Mouse (Mus musculus) layer of hippocampus, adult 8-10 months (tissue): ENCODE results near the gene Mxd3. TPM values are rescaled to one million over a fixed set of nuclear protein-coding genes. Genes with fewer than 3 reads are reported as not detected.

Experiments
- DNase-seq, 2 experiments: peaks; one replicate each; pipeline ENCODE4 v3.0.0; 2022; ENCODE audit warnings: low spot score in 2 of 2
- total RNA-seq, 4 experiments: library from RNA; stranded (reverse); gene quantifications; 2 replicates each; pipeline ENCODE4 v1.2.4; 2022

The Mxd3 gene
- 1 to 10 TPM in 2 of 4 experiments, under 1 TPM in 2; 0.82 to 1.5 (median 1.0) TPM for total RNA-seq

DNA sequence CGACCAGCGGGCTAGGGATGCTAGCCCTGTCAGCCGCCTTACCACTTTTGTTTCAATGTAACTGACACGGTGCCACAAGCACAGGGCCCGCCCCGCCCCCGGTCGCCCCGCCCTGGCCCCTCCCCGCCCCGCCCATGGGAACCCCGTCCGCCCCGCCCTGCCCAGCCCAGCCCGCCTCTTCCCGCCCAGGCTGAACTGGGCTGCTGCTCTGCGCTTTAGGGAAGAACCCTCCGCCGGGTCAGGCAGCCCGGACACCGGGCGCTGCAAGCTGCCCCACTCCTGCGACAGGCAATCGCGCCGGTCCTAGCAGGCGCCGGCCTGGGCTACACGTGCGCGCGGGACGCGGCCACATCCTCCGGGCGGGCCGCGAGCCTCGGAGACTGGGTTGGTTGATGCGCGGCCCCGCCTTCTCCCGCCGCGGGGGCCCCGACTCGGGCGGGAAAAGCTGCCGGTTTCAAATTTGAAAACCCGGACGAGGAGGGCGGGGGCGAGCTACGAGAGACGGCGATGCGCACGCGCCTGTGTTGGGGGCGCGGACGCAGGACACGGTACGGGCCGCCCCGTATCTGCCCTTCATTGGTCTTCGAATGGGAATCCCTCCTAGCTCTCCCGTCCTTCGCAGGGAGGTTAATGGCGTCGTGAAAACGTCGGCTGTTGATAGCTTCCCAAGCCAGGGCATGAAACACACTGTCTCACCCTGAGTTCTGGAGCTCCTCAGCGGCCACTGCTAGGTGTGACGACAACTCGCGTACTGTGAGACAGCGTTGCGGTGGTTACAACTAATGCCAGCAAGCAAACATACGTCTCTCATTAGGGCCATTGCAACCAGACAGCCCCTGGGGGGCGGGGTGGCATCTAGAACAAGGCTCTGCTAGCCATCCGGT lies at the start of gene Mxd3:
TSS of gene Mxd3 (minus strand) at position 141 of the 884 bp plus-strand sequence.
- DNase-seq = peak; percentile 60 to 73

DNA sequence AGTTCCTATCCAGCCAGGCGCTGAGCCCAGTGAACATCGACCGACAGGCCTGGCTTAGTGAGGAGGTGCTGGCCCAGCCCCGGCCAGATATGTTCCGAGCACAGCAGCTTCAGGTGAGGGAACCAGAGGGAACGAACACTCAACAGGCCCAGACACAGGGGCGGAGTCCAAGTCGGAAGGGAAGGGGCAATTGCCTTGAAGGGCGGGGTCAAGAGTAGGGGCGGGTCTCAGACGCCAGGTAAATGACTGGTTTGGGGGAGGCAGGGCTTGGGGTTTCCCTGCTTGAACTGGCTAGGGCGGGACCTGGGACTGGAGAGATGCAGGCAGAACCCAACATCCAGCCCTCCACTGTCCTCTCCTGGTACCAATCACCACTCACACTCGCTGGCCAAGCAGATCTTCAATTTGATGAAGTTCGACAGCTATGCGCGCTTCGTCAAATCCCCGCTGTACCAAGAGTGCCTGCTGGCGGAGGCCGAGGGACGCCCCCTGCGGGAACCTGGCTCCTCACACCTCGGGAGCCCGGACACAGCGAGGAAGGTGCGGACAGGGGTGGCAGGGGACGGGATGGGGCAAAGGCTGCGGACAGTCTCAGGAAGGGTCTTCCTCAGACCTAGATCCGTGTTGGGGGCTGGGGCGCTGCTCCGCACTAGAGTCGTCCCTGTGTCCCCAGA lies 49.4 kb upstream of the Mxd3 start:
- DNase-seq = no peak

DNA sequence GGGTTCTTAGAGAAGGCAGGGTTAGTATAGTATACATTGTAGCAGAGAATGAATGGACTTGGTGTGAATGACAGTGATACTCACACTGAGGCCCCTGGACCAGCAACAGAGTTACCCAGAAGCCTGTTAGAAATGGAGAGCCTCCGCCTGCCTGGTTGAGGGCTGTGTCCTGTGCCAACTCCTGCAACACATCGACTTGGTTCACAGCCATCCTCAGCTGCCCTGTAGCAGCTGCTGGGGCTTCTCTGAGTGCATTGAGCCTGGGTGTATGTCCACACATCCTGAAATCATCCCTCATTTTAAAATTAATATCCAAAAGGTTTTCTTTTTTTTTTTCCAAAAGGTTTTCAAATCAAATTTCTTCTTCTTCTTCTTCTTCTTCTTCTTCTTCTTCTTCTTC lies 46.3 kb upstream of the Mxd3 start:
- DNase-seq = no peak

DNA sequence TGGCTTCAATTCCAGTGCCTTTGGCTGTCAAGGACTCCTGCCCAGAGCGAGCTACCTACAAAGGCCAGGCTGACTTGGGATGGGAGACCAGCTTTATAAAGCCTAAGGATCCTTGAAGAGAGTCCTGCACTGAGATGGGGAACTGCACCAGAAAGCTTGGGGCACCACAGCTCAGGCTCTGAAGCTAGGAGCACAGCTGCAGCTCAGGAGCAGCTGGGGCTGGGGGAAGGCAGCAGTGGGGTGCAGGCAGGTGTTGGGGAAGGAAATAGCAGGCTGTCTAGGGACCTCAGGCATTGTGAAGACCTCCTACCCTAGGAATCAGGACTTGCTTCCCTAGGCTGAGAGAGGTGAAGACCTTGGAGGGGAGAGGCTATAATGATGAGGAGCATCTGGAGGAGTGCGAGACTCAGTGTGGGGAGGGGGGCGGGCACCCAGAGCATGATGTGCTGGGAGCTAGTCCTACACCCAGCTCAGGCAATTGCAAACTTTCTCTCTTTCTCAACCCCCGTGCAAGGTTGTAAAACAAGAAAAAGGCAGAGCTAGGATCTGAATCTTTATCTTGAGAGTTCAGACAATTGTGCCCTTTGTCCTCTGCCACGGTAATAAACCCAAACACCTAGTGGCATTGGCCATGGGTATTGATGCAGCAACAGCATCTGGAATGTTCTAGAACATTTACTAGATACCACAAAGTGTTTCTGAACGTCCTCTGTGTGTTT lies 44.7 kb upstream of the Mxd3 start:
- no peak for DNase-seq

DNA sequence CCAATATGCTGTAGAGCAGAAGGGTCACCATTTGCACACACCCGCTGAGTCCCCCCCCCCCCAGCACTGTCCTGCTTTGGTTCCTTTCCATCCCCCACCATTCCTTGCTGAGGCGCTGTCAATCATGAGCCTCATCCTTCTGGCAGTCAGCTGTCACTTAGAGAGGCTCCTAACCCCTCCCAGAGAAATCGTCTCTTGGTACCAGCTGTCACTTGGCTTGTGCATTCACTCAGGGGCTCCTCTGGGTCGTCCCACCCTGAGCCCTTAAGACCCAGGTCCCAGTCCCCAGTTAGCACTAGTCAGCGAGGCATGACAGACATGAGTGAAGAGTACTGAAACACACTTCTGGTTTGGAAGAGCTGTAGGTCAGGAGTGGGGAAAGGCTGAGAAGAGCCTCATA lies 42.1 kb upstream of the Mxd3 start:
- DNase-seq = no peak

DNA sequence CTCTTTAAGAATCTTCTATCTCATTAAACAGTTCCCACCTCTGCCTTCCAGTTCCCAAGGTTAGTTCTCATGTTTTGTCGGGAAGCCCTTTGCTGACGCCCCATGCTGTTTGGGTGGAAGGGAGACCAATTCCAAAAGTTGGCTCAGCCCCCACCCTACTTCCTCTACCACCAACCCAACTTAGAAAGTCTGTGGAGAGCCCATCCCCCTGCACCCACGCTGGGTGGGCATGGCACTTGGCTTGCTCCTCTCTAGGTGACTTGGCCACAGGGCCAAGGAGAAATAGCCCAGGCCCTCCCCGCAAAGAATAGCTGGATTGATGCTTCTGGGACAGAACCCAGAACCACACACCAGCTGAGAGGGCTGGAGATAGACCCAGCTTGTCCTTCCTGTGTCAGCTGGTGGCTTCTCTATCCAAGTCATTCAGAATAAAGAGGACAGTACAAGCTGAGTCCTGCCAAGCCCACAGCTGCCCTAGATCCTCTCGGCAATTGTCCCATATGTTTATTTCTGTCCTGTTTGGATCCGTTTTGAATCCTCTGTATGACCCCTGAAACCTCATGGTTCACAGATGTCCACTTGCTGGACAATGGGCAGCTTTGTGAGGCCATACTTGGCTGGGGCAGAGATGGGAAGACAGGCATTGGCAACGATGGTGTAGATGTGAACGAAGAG lies 41.5 kb upstream of the Mxd3 start:
- peak; percentile 60 to 76 for DNase-seq

DNA sequence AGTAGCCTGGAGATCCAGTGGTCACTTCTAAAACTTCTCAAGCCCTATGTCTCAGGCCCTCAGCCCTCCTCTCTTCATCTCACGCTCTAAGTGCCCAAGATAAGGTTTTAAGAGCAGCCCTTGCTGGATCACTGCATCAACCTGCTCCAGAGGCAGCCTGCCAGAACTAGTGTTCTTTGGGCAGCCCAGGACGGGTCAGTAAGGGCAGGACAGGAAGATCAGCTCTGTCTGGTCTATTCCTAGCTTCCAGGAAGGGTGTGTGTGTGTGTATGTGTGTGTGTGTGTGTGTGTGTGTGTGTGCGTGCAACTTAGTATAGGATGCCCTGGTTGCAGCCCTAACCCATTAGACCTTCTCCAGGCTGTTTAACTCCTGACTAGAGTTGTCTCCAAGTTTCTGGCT lies 40.6 kb upstream of the Mxd3 start:
- no peak for DNase-seq

DNA sequence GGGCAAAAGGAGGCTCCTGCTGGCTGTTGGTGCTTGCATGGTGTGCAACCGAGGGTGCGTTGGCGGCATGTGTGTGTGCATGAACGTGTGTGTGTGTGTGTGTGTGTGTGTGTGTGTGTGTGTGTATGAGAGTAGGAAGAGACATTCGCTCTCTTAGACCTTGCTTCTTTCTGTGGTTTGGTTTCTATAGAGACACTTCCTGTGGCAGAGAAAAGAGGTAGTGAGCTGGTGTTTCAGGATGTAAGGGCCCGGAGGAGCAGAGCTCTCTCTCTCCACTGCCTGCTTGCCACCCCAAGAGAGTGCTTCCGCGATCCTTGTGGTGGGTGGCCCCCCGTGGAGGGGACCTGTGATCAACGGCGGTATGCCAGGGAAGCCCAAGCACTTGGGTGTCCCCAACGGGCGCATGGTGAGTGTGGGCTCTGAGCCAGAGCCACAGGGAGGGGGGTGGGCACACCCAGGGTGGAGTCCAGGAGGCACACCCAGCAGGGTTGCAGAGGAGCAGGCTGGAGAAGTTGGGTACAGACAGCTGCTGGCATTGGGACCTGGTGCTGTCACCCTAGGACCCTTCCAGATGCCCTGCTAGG lies 40.0 kb upstream of the Mxd3 start, which contains the start of gene Rgs14:
TSS of gene Rgs14 (plus strand) at position 202 of the 584 bp plus-strand sequence.
- peak; percentile 52 to 57 for DNase-seq

DNA sequence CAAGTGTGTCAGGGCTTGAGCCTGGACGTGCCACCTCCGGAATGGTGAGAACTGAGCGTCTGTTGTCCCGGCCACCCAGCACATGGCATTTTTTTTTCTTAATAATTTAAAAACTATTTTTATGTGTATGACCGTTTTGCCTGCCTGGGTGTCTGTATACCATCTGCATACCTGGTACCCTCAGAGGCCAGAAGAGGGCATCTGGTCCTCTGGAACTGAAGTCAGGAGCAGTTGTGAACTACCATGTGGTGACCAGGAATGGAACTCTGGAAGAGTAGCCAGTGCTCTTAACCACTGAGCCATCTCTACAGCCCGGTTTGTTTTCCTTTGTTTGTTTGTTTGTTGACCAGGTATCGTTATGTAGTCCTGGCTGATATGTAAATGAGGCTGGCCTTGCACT lies 38.8 kb upstream of the Mxd3 start:
- no peak for DNase-seq

DNA sequence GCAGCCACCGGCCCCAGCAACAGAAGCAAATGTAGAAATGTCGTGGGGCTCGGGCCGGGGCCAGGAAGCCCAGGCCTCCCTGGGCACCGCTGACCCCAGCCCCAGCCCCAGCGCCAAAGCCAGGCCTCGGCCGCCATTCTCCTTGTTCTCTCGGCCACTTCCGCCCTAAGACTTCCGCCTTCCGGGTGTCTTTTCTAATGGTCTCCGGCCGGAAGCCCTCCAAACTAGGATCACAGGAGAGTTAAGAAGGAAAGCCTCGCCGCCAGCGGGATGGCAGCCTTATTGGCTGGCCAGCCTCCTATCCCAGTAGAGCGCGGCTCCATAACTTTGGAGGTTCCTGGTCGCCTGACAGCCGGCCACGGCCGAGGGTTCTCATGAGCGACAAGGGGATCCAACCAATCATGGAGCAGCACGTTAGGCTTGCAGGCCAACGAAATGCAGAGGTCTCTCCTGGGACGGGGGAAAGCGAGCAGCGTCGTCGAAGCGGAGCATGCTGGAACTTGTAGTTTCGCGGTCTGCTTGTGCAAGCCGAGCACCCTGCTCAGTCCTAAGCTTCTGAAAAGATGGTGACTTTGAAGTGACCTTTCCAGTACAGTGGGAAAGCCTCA lies 32.9 kb upstream of the Mxd3 start, which contains the start of gene Lman2:
TSS of gene Lman2 (minus strand) at position 331 of the 608 bp plus-strand sequence.
- DNase-seq = peak; percentile 98 to 99

DNA sequence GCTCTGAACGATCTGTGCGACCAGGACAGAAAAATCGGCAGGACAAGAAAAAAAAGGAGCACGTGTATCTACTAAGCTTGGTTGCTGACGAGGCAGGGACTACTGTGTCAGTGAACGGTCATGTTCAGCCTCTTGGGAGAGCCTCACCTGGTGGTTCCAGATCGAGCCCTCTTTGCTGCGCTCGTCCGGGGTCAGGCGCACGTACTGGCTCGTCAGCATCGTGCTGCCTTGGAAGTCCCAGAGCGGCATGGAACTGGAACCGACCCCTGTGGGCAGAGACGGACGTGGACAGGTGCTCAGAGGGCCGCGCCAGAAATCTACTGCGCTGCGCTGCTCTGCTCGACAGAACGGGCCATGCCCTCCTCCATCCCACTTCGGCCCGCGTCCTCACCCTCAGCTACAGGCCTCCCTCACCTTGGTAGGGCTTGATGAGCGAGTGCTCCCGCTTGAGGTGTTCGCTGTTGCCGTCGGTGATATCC lies 32.4 kb upstream of the Mxd3 start:
- no peak for DNase-seq

DNA sequence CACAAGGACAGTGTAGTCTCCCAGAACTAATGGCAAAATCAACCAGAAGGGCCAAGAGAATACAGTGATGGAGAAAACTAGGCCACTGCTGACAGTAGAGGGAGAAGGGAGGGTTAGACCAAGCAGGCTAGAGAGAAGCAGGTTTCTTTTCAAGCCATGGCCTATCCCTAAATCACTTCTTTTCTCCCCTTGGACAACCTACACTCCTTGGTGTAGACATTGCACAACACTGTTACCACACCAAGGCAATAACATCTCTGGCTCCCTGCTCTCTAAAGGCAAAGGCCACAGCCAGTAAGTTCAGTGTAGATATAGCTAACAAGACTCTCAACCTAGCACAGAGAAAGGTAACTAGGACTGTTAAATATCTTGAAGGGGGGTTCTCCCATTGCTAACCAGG lies 31.5 kb upstream of the Mxd3 start:
- DNase-seq = no peak

DNA sequence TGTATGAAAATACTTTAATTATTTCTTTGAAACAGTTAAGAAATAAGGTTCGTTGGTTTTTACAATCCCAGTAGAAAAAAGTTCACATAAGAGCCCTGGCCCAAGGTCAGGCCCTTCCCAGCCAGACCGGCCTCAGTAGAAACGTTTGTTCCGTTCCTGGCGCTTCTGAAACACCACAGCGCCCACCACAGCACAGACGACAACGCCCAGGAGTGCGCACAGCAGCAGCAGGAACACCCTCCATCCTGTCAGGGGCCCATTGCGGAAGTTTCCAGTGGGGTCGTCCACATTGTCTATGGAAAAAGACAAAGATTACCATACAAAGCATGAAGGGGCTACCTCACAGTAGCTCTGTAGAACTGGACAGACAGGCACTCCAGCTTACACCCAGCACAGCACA lies 17.1 kb upstream of the Mxd3 start:
- no peak for DNase-seq

DNA sequence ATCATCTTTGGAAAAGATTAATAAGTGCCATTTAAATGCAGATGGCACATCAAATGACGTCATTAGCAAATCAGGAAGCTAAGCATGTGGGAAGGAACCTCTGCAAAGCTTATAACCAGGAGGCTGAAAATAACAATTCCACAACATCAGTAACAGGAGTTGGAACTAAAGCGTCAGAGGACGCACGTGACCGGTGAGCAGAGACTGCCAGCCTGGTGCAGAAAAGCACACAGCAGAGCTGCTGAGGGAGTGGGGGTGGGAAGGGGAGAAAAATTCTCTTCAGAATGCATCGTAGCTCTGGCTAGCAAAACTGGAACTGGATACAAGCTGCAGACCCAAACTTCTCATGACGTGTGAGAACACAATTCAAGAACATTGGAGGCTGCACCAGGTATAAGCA lies 14.7 kb upstream of the Mxd3 start:
- peak; percentile 49 to 60 for DNase-seq

DNA sequence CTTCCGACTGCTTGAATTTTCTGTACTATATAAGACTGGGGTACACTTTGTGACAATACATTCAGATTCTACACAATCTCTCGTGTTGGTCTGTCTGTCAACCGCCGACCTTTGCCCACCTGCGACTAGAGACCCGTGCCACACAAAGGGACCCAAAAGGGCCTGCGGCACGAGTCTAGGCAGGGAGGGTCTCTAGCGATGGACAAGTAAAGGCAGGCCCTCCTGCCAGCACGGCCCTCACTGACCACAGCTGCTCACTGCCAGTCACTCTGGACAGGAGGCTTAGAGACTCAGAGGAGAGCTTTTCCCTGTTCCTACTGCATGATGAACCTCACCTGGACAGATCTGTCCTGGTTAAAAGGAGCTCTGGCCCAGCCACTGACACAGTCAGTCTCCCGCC lies 12.8 kb upstream of the Mxd3 start:
- no peak for DNase-seq

DNA sequence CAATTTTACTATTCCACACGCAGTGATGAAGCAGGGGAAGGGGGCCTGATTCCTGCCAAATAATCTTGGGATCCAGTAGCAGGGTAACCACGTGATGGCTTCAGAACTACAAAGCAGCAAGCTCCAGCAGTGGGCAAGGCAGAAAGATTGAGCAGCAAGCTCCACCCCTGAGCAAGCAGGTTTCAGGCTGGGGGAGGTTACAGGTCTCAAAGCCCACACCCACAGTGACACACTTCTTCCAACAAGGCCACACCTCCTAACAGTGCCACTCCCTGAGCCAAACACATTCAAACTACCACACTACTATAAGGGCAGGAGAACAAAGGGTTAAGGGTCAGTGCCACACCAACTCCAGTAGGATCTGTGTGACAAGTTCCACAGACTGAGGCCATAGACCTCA lies 9.6 kb upstream of the Mxd3 start:
- no peak for DNase-seq

DNA sequence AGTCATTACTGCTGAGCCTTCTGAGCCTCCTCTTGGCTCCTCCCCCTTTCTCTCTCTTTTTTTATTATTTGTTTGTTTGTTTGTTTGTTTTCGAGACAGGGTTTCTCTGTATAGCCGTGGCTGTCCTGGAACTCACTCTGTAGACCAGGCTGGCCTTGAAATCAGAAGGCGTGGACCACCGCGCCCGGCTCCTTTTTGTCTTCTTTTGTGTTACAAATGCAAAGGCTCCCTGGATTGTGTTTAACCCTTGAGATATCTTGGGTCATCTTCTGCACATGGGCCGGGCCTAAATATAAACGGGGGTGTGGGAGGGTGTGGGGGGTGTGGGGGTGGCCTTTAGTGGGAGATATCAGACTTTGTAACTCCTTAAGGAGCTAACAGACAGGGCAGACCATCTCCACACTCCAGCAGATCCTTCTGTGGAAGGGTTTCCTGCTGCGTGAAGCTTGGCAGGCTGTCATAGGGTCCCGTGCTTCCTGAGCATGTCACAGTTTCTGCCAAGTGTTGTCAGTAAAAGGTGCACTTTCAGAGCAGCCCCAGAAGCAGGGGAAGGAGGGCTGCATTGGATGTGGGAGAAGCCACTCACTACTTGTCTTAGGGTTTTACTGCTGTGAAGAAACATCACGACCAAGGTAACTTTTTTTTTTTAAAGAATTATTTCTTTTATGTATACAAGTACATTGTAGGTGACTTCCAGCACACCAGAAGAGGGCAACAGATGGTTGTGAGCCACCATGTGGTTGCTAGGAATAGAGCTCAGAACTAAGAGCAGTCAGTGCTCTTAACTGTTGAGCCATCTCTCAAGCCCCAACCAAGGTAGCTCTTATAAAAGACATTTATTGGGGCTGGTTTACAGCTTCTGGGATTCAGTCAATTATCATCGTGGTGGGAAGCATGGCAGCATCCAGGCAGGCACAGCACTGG lies 8.8 kb upstream of the Mxd3 start:
- no peak for DNase-seq

DNA sequence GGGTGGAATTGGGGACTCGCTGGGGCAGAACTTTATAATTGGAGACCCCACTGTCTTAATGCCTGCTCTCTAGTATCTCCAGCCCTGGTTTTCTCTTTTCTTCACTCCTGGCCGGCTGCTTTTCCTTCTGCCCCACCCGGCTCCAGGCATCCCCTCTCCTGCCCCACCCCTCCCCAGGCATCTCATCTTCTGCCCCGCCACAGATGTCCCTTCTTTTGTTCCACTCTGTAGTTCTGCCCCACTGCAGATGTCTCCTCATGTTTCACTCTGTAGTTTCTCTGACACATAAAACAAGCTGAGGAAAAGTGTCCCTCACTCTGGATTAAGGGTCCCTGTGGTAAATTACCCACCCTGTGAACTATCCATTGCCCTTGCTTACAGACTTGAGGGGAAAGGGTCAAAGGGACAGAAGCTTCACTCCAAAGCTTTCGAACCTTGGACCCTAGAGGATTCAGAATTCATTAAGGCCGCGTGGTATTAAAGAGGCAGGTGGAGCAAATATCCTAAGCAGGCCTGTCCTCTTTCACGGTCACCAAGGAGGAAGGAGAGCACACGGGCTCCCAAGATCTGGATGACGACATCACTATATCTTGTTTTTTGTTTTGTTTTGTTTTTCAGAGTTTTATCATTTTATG lies 7.8 kb upstream of the Mxd3 start:
- no peak for DNase-seq

DNA sequence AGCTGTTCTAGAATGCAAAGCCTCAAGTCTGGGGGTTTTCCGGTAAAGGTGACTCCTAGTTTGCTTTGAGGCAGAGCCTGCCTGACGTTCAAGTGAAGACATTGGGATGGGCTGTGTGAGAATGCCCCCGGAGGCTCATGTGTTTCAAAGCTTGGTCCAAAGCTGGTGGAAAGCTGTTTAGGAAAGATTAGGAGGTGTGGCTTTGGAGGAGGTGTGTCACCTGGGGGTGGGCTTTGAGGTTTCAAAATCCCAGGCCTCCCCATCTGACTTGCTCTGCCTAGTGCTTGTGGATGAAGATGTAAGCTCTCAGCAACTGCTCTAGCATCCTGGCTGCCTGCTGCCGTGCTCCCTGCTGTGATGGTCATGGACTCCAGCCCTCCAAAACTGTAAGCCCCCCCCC lies 6.1 kb upstream of the Mxd3 start:
- DNase-seq = no peak
